Mouse (Mus musculus) layer of hippocampus, adult 11-12 months (tissue): ENCODE data around the gene Unc119.

Experiments used
- DNase-seq: peaks from one replicate; pipeline ENCODE4 v3.0.0; 2022; ENCODE audit warnings: low spot score

Gene Unc119

GRCm38 (mm10) chr11:78343381-78344327, at the start of gene Unc119:
Gene Unc119, plus strand, starts transcription at chr11:78343482.
- peak; percentile 70 for DNase-seq

GRCm38 (mm10) chr11:78294585-78294984, 48.7 kb upstream of the Unc119 start:
- no peak for DNase-seq

GRCm38 (mm10) chr11:78300917-78301316, 42.4 kb upstream of the Unc119 start:
- DNase-seq, result no peak

GRCm38 (mm10) chr11:78301357-78302084, 41.8 kb upstream of the Unc119 start, which contains the start of gene Spag5:
Gene Spag5, plus strand, starts transcription at chr11:78301529.
- DNase-seq, result peak; percentile 91

GRCm38 (mm10) chr11:78305272-78305671, 38.0 kb upstream of the Unc119 start:
- DNase-seq, result no peak

- no peak for DNase-seq
These were observed 32.3 kb upstream of the Unc119 start for GRCm38 (mm10) chr11:78310861-78311511.

GRCm38 (mm10) chr11:78313662-78314061, 29.6 kb upstream of the Unc119 start:
- no peak for DNase-seq

GRCm38 (mm10) chr11:78318411-78318810, 24.9 kb upstream of the Unc119 start:
- DNase-seq, result no peak

- no peak for DNase-seq
These were observed 21.0 kb upstream of the Unc119 start for GRCm38 (mm10) chr11:78322076-78322831.

- peak; percentile 87 for DNase-seq
These were observed 20.4 kb upstream of the Unc119 start, which contains the start of gene Aldoc for GRCm38 (mm10) chr11:78322860-78323259. Gene Aldoc, plus strand, starts transcription at chr11:78322968.

GRCm38 (mm10) chr11:78324000-78324785, 19.1 kb upstream of the Unc119 start:
- DNase-seq, result no peak

GRCm38 (mm10) chr11:78324965-78325364, 18.3 kb upstream of the Unc119 start:
- DNase-seq, result no peak

- DNase-seq, result no peak
These were observed 16.1 kb upstream of the Unc119 start for GRCm38 (mm10) chr11:78327215-78327614.

GRCm38 (mm10) chr11:78327634-78328511, 15.4 kb upstream of the Unc119 start, which contains the start of gene Pigs:
Gene Pigs, plus strand, starts transcription at chr11:78328415.
- peak; percentile 97 for DNase-seq

- DNase-seq, result no peak
These were observed 14.7 kb upstream of the Unc119 start for GRCm38 (mm10) chr11:78328512-78329056.

GRCm38 (mm10) chr11:78332676-78333075, 10.6 kb upstream of the Unc119 start:
- no peak for DNase-seq

GRCm38 (mm10) chr11:78333992-78334391, 9.3 kb upstream of the Unc119 start:
- no peak for DNase-seq

GRCm38 (mm10) chr11:78337040-78337439, 6.2 kb upstream of the Unc119 start:
- DNase-seq, result no peak

- DNase-seq, result no peak
These were observed 1.6 kb upstream of the Unc119 start for GRCm38 (mm10) chr11:78341702-78342101.
